Mouse (Mus musculus) brain, embryonic 14.5 days (tissue): ENCODE results near the gene Cpm.

Experiments
- CTCF ChIP-seq: fragments of 200-500 bp; IDR thresholded peaks from 2 replicates; pipeline ENCODE4 v1.5.1; 2012; ENCODE audit warnings: inconsistent platforms, mild to moderate bottlenecking, moderate library complexity, borderline replicate concordance; ENCODE audit not compliant: insufficient read depth, insufficient read length; ENCODE audit errors: extremely low read depth
- POLR2A ChIP-seq: fragments of 200-500 bp; IDR thresholded peaks from 2 replicates; pipeline ENCODE4 v1.6.1; 2012; ENCODE audit warnings: mild to moderate bottlenecking, inconsistent platforms, borderline replicate concordance; ENCODE audit not compliant: poor library complexity, insufficient read depth, insufficient read length, severe bottlenecking; ENCODE audit errors: extremely low read depth

DNA sequence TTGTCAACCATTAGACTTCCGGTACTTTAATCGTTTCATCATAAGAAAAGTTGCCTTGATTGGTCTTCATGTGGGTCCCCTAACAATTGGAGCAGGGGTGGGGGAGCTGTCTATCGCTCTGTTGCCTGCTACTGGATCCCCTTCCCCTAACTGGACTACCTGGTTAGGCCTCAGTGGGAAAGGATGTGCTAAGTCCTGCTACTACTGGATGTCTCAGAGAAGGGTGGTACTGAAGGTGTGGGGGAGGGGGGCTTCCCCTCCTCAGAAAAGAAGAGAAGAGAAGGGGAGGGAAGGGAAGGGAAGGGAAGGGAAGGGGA, 3.0 kb upstream of the Cpm start:
- TF ChIP-seq POLR2A (no peak), CTCF (no peak)
